ENCODE assay signal across 17 mouse cellular contexts in the genomic region with DNA sequence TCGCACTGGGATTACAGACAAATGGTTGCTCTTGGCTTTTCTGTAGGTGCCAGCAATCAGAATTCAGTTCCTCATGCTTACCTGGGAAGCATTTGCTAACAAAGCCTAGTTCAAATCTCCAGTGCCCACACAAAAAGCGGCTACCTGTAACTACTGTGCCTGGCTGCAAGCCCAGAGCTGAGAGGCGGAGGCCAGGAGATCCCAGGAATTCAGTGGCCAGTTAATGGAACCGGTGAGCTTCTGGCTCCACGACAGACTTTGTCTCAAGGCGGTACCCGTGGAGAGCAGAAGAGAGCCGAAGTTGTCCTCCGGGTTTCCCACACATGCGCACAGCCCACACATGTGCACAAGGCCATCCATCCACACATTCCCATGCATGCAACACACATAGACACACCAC. TPM values are rescaled to one million over a fixed set of nuclear protein-coding genes. Genes with fewer than 3 reads are reported as not detected.
DNase-seq lines count a peak whose midpoint lies in the region; ATAC-seq lines count a peak whose summit lies in the region.
"Had no signal": no experiment of that assay in that cellular context is flagged by ENCODE, and none has a peak within 500 bp of the region (broad histone marks: within the 10 kb centered on the region; RNA-seq: fewer than 3 reads in every experiment).

No protein-coding gene starts in this region.

- H3K4me2 ChIP-seq in forebrain, embryonic 12.5 days: no peak overlapping the region
- no peak overlapping the region for H3K4me2 ChIP-seq in forebrain, embryonic 13.5 days
- H3K4me2 ChIP-seq: intestine, embryonic 15.5 days; midbrain, embryonic 11.5 days had no signal

- DNase-seq in left cerebral cortex, postnatal 4 days: peak; percentile 35
- no peak for DNase-seq in left cerebral cortex, adult 8-10 months (ENCODE audit: low spot score in 2 of 2)
- DNase-seq in embryonic facial prominence, embryonic 10.5 days (ENCODE audit: low spot score): no peak
- peak; percentile 78 to 81 for DNase-seq in kidney, adult 8-10 months
- no peak for DNase-seq in layer of hippocampus, postnatal 25 days (ENCODE audit: extremely low spot score in 1 of 2, low spot score in 1 of 2)
- DNase-seq: adrenal gland, postnatal 10 days; embryo, embryonic 11 days; heart, postnatal 4 days; liver, postnatal 0 days; right cerebral cortex, postnatal 4 days; thymus, adult 2 months had no signal

- H3K4me1 ChIP-seq in forebrain, embryonic 12.5 days: peaks cover 25% of the 10 kb centered on the region
- peaks cover 15% of the 10 kb centered on the region for H3K4me1 ChIP-seq in forebrain, embryonic 13.5 days
- peaks cover 23% of the 10 kb centered on the region for H3K4me1 ChIP-seq in embryonic facial prominence, embryonic 10.5 days
- H3K4me1 ChIP-seq: intestine, embryonic 15.5 days had no signal

- 76% methylated on average over 10 of the region's 10 CpGs for WGBS in forebrain, embryonic 12.5 days
- 69% methylated on average over 10 of the region's 10 CpGs for WGBS in forebrain, embryonic 13.5 days
- 94% methylated on average over 10 of the region's 10 CpGs for WGBS in embryonic facial prominence, embryonic 10.5 days

- no peak overlapping the region for H3K4me3 ChIP-seq in forebrain, embryonic 12.5 days (replicated peaks)
- no peak overlapping the region for H3K4me3 ChIP-seq in forebrain, embryonic 13.5 days
- no peak overlapping the region for H3K4me3 ChIP-seq in embryonic facial prominence, embryonic 10.5 days
- H3K4me3 ChIP-seq: intestine, embryonic 15.5 days; myocyte had no signal

- 0 out of 2 replicates have a peak overlapping the region, but pooled peaks have one; percentile 43 for H3K27ac ChIP-seq in forebrain, embryonic 12.5 days
- H3K27ac ChIP-seq in forebrain, embryonic 13.5 days: no peak overlapping the region
- peak overlapping the region; percentile 35; the same call in 1 of the 2 replicates for H3K27ac ChIP-seq in embryonic facial prominence, embryonic 10.5 days (replicated peaks)
- H3K27ac ChIP-seq: intestine, embryonic 15.5 days had no signal

- no peaks in the 10 kb centered on the region for H3K36me3 ChIP-seq in forebrain, embryonic 12.5 days (replicated peaks)
- no peaks in the 10 kb centered on the region for H3K36me3 ChIP-seq in forebrain, embryonic 13.5 days (ENCODE audit: poor library complexity, severe bottlenecking)
- no peaks in the 10 kb centered on the region for H3K36me3 ChIP-seq in embryonic facial prominence, embryonic 10.5 days (replicated peaks)
- H3K36me3 ChIP-seq: intestine, embryonic 15.5 days had no signal

- no peak for ATAC-seq in forebrain, embryonic 12.5 days (ENCODE audit: low FRiP score)
- ATAC-seq in forebrain, embryonic 13.5 days: no peak
- ATAC-seq: intestine, embryonic 15.5 days; liver, postnatal 0 days had no signal

- no peak overlapping the region for H3K9ac ChIP-seq in forebrain, embryonic 12.5 days
- no peak overlapping the region for H3K9ac ChIP-seq in forebrain, embryonic 13.5 days
- H3K9ac ChIP-seq: intestine, embryonic 15.5 days; liver, postnatal 0 days had no signal

- intact Hi-C loops in left cerebral cortex, postnatal 4 days (cut with DNase I): no loop called here

- 0 out of 2 replicates have a peak, but pooled peaks cover 5% of the 10 kb centered on the region for H3K27me3 ChIP-seq in forebrain, embryonic 12.5 days
- no peaks in the 10 kb centered on the region for H3K27me3 ChIP-seq in forebrain, embryonic 13.5 days
- H3K27me3 ChIP-seq in embryonic facial prominence, embryonic 10.5 days (replicated peaks; ENCODE audit: low read depth, poor library complexity, severe bottlenecking): no peaks in the 10 kb centered on the region
- H3K27me3 ChIP-seq: intestine, embryonic 15.5 days had no signal

- H3K9me3 ChIP-seq in forebrain, embryonic 12.5 days: no peaks in the 10 kb centered on the region
- no peaks in the 10 kb centered on the region for H3K9me3 ChIP-seq in forebrain, embryonic 13.5 days (replicated peaks)
- H3K9me3 ChIP-seq in embryonic facial prominence, embryonic 10.5 days: no peaks in the 10 kb centered on the region
- H3K9me3 ChIP-seq: intestine, embryonic 15.5 days had no signal

RNA-seq across cellular contexts. Expression of gene Phactr2, which starts 46.6 kb away (rescaled TPM):
- polyA plus RNA-seq in forebrain, embryonic 12.5 days (2016; fragmentation: Nextera tagmentation; extraction: Ambion mirVana): 12.4 TPM in 2 replicates
- polyA plus RNA-seq in forebrain, embryonic 13.5 days (2015; fragmentation: Nextera tagmentation; extraction: Ambion mirVana): 8.5 and 8.6 TPM in 2 replicates
- total RNA-seq in left cerebral cortex, postnatal 4 days (2021): 10 to 100 TPM; 12.5 to 14.1 TPM
- 10 to 100 TPM; 23.1 to 26.1 (median 24.9) TPM for total RNA-seq in left cerebral cortex, adult 8-10 months (2022)
- polyA plus RNA-seq in embryonic facial prominence, embryonic 10.5 days (2016; fragmentation: Nextera tagmentation; extraction: Ambion mirVana): 16.8 and 18.3 TPM in 2 replicates
- total RNA-seq in layer of hippocampus, postnatal 25 days (2021): 10 to 100 TPM; 20.1 to 20.6 TPM
- total RNA-seq: MEL had no signal
- polyA plus RNA-seq: myocyte had no signal

Comparison
In these comparisons a context has a peak if more than half of its experiments do, and no peak if none do; other contexts are left out.
1. DNase-seq: peak in left cerebral cortex, postnatal 4 days (single experiment) and kidney, adult 8-10 months (2 of 2); none in left cerebral cortex, adult 8-10 months (0 of 2), embryonic facial prominence, embryonic 10.5 days (single experiment) and layer of hippocampus, postnatal 25 days (0 of 2).